In the genomic region with DNA sequence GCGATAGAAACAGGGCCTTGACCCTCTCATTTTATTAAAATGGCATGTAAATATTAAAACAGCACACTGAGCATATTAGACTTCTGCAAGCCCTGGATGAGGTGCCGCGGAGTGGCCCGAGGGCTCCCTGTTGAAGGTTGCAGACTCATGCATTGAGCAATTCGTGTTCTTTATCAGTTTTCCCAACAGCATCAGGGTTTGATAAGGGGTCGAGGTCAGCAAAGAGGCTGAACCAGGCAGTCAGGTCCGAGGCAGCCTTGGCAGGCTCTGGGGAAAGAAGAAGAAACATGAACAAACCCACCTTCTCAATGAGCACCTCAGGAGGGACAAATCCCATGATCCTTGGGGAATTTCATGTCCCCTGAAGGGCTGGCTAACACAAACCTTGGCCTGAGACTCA, we compare ENCODE assay signal across 24 mouse cellular contexts.
A peak's percentile ranks its signal among the peaks of the same experiment; 100 is the strongest.
DNase-seq lines count a peak whose midpoint lies in the region; ATAC-seq lines count a peak whose summit lies in the region.
"Had no signal": no experiment of that assay in that cellular context is flagged by ENCODE, and none has a peak within 500 bp of the region (broad histone marks: within the 10 kb centered on the region; RNA-seq: fewer than 3 reads in every experiment).

No protein-coding gene starts in this region.

- no peaks in the 10 kb centered on the region for H3K9me3 ChIP-seq in heart, embryonic 10.5 days
- H3K9me3 ChIP-seq in heart, embryonic 12.5 days (replicated peaks) = no peaks in the 10 kb centered on the region
- H3K9me3 ChIP-seq: embryonic facial prominence, embryonic 10.5 days; forebrain, embryonic 13.5 days; forebrain, embryonic 15.5 days; G1E had no signal

- H3K4me1 ChIP-seq in heart, embryonic 10.5 days = peaks cover 4% of the 10 kb centered on the region; the same call in 1 of the 2 replicates
- H3K4me1 ChIP-seq in heart, embryonic 12.5 days (replicated peaks) = peaks cover 8% of the 10 kb centered on the region; the same call in 1 of the 2 replicates
- H3K4me1 ChIP-seq: embryonic facial prominence, embryonic 10.5 days; embryonic facial prominence, embryonic 12.5 days; forebrain, embryonic 13.5 days; forebrain, embryonic 15.5 days had no signal

- WGBS in heart, embryonic 10.5 days = 53% methylated on average over 7 of the region's 7 CpGs
- 59% methylated on average over 7 of the region's 7 CpGs for WGBS in heart, embryonic 12.5 days

- ATAC-seq in heart, embryonic 12.5 days (ENCODE audit: insufficient number of reproducible peaks, low FRiP score) = no peak
- ATAC-seq in monocyte, adult 5-6 weeks (replicated peaks; ENCODE audit: insufficient number of reproducible peaks, low FRiP score, low TSS enrichment, poor library complexity, severe bottlenecking) = no peak
- ATAC-seq: activated CD4-positive, CD25-positive, alpha-beta regulatory T cell, adult 4 months; CD4-positive, CD25-positive, alpha-beta regulatory T cell, adult 4 months; forebrain, embryonic 13.5 days; forebrain, embryonic 15.5 days; forebrain, postnatal 0 days; Patski had no signal

- H3K9ac ChIP-seq in heart, embryonic 12.5 days = no peak overlapping the region
- H3K9ac ChIP-seq: embryonic facial prominence, embryonic 12.5 days; forebrain, embryonic 13.5 days; forebrain, embryonic 15.5 days; forebrain, postnatal 0 days had no signal

- no peaks in the 10 kb centered on the region for H3K27me3 ChIP-seq in heart, embryonic 10.5 days (ENCODE audit: insufficient read depth, poor library complexity, severe bottlenecking)
- no peaks in the 10 kb centered on the region for H3K27me3 ChIP-seq in heart, embryonic 12.5 days (replicated peaks)
- H3K27me3 ChIP-seq: CH12.LX; embryonic facial prominence, embryonic 12.5 days; forebrain, embryonic 13.5 days; forebrain, embryonic 15.5 days; Patski had no signal

- peak; percentile 47 for DNase-seq in adrenal gland, adult 2 months
- DNase-seq in adrenal gland, postnatal 10 days = no peak
- peak; percentile 21 for DNase-seq in adrenal gland, postnatal 14 days
- no peak for DNase-seq in adrenal gland, postnatal 25 days
- no peak for DNase-seq in heart, embryonic 10.5 days (ENCODE audit: low spot score)
- peak; percentile 50 for DNase-seq in 416B (ENCODE audit: low read depth)
- DNase-seq: B cell, adult 2 months; cerebellum, adult 11-12 months; cerebellum, adult 2 months; cerebellum, adult 9-10 months; cerebellum, postnatal 10 days; cerebellum, postnatal 25 days; forebrain, postnatal 0 days had no signal

- no peaks in the 10 kb centered on the region for H3K36me3 ChIP-seq in heart, embryonic 10.5 days
- H3K36me3 ChIP-seq in heart, embryonic 12.5 days = no peaks in the 10 kb centered on the region
- H3K36me3 ChIP-seq: embryonic facial prominence, embryonic 10.5 days; embryonic facial prominence, embryonic 12.5 days; forebrain, embryonic 15.5 days; G1E had no signal

- H3K4me2 ChIP-seq in heart, embryonic 12.5 days = no peak overlapping the region
- H3K4me2 ChIP-seq: embryonic facial prominence, embryonic 12.5 days; forebrain, embryonic 13.5 days; forebrain, embryonic 15.5 days had no signal

- no peak overlapping the region for H3K4me3 ChIP-seq in heart, embryonic 10.5 days
- no peak overlapping the region for H3K4me3 ChIP-seq in heart, embryonic 12.5 days
- H3K4me3 ChIP-seq: embryonic facial prominence, embryonic 10.5 days; embryonic facial prominence, embryonic 12.5 days; forebrain, embryonic 13.5 days; forebrain, embryonic 15.5 days had no signal

- peak overlapping the region; percentile 13; the same call in 1 of the 2 replicates for H3K27ac ChIP-seq in heart, embryonic 10.5 days
- H3K27ac ChIP-seq in heart, embryonic 12.5 days (ENCODE audit: poor library complexity, severe bottlenecking) = no peak overlapping the region
- H3K27ac ChIP-seq: embryonic facial prominence, embryonic 10.5 days; embryonic facial prominence, embryonic 12.5 days; forebrain, embryonic 13.5 days; forebrain, embryonic 15.5 days had no signal

Comparison
In these comparisons a context has a peak if more than half of its experiments do, and no peak if none do; other contexts are left out.
1. DNase-seq: peak in adrenal gland, adult 2 months (single experiment), adrenal gland, postnatal 14 days (single experiment) and 416B (single experiment); none in adrenal gland, postnatal 10 days (single experiment), adrenal gland, postnatal 25 days (single experiment) and heart, embryonic 10.5 days (single experiment).